Mouse (Mus musculus) splenic B cell, adult 2 months (primary cell): ENCODE results near the gene Inpp4a.

ENCODE experiments used
- DNase-seq: peaks from one replicate; pipeline ENCODE4 v3.0.0-alpha.2; 2011; ENCODE audit warnings: low read depth, low spot score
- H3K27me3 ChIP-seq: 2 replicates; pipeline ENCODE4 v1.6.1; 2012; ENCODE audit warnings: mild to moderate bottlenecking, low read length, moderate library complexity, mixed read lengths; ENCODE audit not compliant: control insufficient read depth, poor library complexity, insufficient read depth, severe bottlenecking
- H3K36me3 ChIP-seq: 2 replicates; pipeline ENCODE4 v1.6.1; 2012; ENCODE audit warnings: mild to moderate bottlenecking, low read length, moderate library complexity, mixed read lengths; ENCODE audit not compliant: control insufficient read depth, poor library complexity, insufficient read depth, severe bottlenecking

Gene Inpp4a

GRCm38 (mm10) chr1:37358621-37359020, 59.0 kb downstream of the Inpp4a start:
- DNase-seq, result no peak
- Histone ChIP-seq H3K27me3 (no peaks in the 10 kb centered on the region), H3K36me3 (no peaks in the 10 kb centered on the region)

DNA sequence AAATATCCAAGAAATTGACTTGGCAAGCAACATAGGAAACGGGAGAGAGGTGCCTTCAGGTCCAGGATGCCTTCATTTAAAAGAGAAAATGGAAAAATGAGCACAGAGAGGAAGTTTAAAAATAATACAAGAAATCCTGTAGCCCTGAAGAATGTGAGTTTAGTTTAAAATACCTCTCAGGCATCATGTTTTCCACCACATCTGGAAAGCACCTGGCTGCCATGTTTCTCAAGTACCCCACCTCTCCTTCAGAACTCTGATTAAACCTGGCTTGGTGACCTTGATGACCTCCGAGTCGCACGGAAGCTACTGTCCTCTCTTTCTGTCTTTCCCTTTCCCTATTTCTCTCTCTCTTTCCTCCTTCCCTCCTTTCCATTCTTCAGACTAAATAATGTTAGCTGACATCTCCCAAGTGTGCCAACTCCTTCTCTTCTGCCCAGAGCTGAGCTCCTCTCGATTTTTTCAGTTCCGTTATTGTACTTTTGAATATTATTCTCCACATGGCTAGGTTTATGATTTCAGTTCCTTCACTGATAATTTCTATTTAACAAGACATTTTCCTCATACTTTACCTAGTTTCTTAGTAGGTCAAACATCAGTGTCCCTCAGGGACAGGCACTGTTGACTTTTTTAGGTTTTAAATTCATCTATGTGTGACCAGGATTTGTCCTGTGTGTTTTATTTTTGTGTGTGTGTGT, 59.9 kb downstream of the Inpp4a start:
- peaks cover 3% of the 10 kb centered on the region; the same call in 1 of the 2 replicates for H3K36me3 ChIP-seq
- no peaks in the 10 kb centered on the region for H3K27me3 ChIP-seq
- DNase-seq, result peak; percentile 46

- DNase-seq, result no peak
- H3K27me3 ChIP-seq, result no peaks in the 10 kb centered on the region
- H3K36me3 ChIP-seq, result peaks cover 3% of the 10 kb centered on the region; the same call in 1 of the 2 replicates
Measured at GRCm38 (mm10) chr1:37360781-37361180, 61.1 kb downstream of the Inpp4a start.

GRCm38 (mm10) chr1:37362721-37363120, 63.1 kb downstream of the Inpp4a start:
- Histone ChIP-seq H3K27me3 (no peaks in the 10 kb centered on the region), H3K36me3 (peaks cover 3% of the 10 kb centered on the region; the same call in 1 of the 2 replicates)
- DNase-seq, result no peak

- H3K27me3 ChIP-seq, result no peaks in the 10 kb centered on the region
Measured at GRCm38 (mm10) chr1:37368125-37368524, 68.5 kb downstream of the Inpp4a start.

GRCm38 (mm10) chr1:37368768-37369385, 69.2 kb downstream of the Inpp4a start:
- no peak for DNase-seq
- Histone ChIP-seq H3K36me3 (peaks cover 6% of the 10 kb centered on the region), H3K27me3 (no peaks in the 10 kb centered on the region)

More at GRCm38 (mm10) chr1:37368125-37368524, 68.5 kb downstream of the Inpp4a start:
- no peak for DNase-seq
- peaks cover 6% of the 10 kb centered on the region for H3K36me3 ChIP-seq

- Histone ChIP-seq H3K36me3 (no peaks in the 10 kb centered on the region; the same call in none of the 2 replicates), H3K27me3 (no peaks in the 10 kb centered on the region)
- DNase-seq, result no peak
Measured at GRCm38 (mm10) chr1:37376177-37376576, 76.5 kb downstream of the Inpp4a start.

- DNase-seq, result no peak
- Histone ChIP-seq H3K27me3 (no peaks in the 10 kb centered on the region; the same call in 1 of the 2 replicates), H3K36me3 (no peaks in the 10 kb centered on the region; the same call in none of the 2 replicates)
Measured at GRCm38 (mm10) chr1:37376751-37377150, 77.1 kb downstream of the Inpp4a start.

- H3K36me3 ChIP-seq, result no peaks in the 10 kb centered on the region; the same call in none of the 2 replicates
- H3K27me3 ChIP-seq, result no peaks in the 10 kb centered on the region; the same call in 1 of the 2 replicates
- no peak for DNase-seq
Measured at GRCm38 (mm10) chr1:37378095-37378494, 78.4 kb downstream of the Inpp4a start.

DNA sequence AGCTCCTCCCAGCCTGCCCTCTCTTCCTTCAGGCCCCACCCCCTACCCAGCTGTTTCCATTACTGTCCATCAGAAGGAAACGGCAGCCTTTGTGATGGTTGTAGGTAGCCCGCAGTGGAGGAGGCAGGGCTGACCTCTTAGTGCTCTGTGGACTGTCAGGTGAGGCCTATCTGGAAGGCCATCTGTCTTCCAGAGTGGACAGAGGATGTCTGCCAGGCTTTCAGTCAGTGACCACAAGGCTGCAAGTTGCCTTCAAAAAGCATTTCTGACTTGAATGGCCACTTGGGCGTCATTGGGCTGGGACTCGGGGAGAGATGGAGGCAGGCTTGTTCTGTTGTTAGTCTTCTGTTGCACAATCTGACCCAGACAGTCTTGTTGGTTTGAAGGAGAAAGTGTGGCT, 79.9 kb downstream of the Inpp4a start:
- no peaks in the 10 kb centered on the region; the same call in 1 of the 2 replicates for H3K27me3 ChIP-seq
- no peaks in the 10 kb centered on the region; the same call in none of the 2 replicates for H3K36me3 ChIP-seq
- no peak for DNase-seq

DNA sequence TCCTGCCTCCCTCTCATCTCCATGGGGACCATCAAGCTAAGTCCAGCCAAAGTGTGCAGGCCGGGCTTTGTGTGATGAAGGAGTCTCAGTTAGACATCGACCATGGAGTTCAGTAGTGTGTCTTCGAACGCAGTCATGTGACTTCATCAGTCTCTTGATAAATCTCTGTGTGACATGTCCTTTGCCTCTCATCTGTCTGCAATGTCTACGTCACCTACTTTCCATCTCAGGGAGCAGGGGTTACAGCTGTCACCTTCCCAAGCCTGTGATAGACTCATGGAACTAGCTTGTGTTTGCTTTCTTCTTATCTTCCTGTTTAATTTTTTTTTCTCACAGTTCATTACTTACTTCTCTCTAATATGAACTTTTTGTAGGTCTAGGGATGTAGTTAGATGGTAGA, 81.2 kb downstream of the Inpp4a start:
- H3K27me3 ChIP-seq, result no peaks in the 10 kb centered on the region; the same call in 1 of the 2 replicates
- DNase-seq, result no peak
- no peaks in the 10 kb centered on the region; the same call in none of the 2 replicates for H3K36me3 ChIP-seq

DNA sequence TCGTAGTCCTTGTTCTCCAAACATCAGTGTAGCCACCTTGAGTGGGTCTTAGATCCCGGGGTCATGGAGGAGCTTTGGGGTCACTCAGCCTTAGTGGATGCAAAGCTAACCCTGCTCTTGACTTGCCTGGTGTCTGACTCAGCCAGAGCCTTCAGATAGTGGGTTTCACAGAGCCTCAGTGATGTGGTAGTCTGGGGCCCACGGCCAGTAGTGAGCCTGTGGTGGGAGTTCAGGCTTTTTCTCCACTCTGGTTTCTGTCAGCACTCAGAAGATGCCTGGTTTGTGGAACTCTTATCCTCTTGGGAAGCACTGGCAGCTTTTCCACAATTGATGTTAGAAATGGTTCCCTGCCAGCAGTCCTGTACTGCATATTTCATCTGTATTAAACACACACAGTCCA, 84.6 kb downstream of the Inpp4a start:
- H3K27me3 ChIP-seq, result no peaks in the 10 kb centered on the region; the same call in 1 of the 2 replicates
- no peaks in the 10 kb centered on the region for H3K36me3 ChIP-seq
- no peak for DNase-seq

DNA sequence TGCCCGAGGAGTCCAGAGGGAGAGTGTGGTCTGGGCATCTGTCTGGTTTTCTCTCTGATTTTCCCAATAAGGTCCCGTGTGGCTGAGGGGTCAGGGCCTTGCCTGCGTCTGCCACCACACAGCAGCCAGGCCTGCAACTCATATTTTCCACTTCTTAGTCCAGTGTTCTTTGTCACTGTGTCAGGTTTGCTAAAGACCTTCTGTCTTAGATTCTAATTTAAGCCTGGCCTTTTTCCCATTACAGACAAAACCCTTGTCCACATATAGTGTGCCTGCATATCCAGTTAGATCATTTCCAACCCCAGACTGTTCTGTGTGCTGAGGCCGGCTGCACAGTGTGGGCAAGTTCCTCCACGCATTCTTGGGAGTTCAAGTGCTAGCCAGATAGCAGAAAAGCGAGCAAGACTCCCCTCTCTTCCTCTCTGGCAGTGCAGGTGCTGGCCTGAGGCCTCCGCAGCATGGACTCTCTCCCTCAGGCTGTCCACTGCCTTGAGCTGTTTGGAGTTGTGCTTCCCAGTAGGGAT, 86.8 kb downstream of the Inpp4a start:
- no peaks in the 10 kb centered on the region for H3K36me3 ChIP-seq
- no peak for DNase-seq
- H3K27me3 ChIP-seq, result no peaks in the 10 kb centered on the region; the same call in 1 of the 2 replicates

- Histone ChIP-seq H3K36me3 (no peaks in the 10 kb centered on the region), H3K27me3 (no peaks in the 10 kb centered on the region)
- DNase-seq, result no peak
Measured at GRCm38 (mm10) chr1:37393174-37393573, 93.5 kb downstream of the Inpp4a start.

GRCm38 (mm10) chr1:37396481-37396880, 96.8 kb downstream of the Inpp4a start:
- no peaks in the 10 kb centered on the region; the same call in 1 of the 2 replicates for H3K36me3 ChIP-seq
- H3K27me3 ChIP-seq, result no peaks in the 10 kb centered on the region
- no peak for DNase-seq
